ENCODE assay signal across 35 mouse cellular contexts in the genomic region with DNA sequence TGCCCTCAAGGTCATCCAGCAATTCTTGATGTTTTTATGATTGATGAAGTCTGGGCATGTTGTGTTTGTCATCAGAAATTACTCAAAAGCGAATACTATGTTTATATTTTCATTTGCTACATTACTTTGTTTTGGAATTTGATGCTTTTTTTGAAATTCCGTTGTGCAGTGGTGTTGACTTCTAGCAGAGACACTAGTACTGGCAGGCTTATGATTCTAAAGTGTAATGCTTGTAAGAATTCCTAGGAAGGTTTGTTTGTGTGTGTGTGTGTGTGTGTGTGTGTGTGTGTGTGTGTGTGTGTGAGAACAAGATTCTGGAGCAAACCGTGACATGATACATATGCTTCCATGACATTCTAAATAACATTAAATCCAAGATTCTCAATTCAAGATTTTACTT.
"Had no signal": no experiment of that assay in that cellular context is flagged by ENCODE, and none has a peak within 500 bp of the region (broad histone marks: within the 10 kb centered on the region; RNA-seq: fewer than 3 reads in every experiment).

No protein-coding gene starts in this region.

- H3K4me3 ChIP-seq: heart, embryonic 10.5 days; heart, embryonic 12.5 days; heart, embryonic 13.5 days; heart, embryonic 15.5 days; hindbrain, embryonic 10.5 days; hindbrain, embryonic 12.5 days; hindbrain, embryonic 13.5 days; hindbrain, embryonic 15.5 days; intestine, embryonic 15.5 days; kidney, embryonic 15.5 days; layer of hippocampus, adult 2 months had no signal

- H3K9me3 ChIP-seq: heart, embryonic 10.5 days; heart, embryonic 12.5 days; heart, embryonic 13.5 days; heart, embryonic 15.5 days; hindbrain, embryonic 10.5 days; hindbrain, embryonic 12.5 days; hindbrain, embryonic 13.5 days; hindbrain, embryonic 15.5 days; intestine, embryonic 15.5 days; kidney, embryonic 15.5 days had no signal

- H3K4me1 ChIP-seq: heart, embryonic 10.5 days; heart, embryonic 12.5 days; heart, embryonic 13.5 days; heart, embryonic 15.5 days; hindbrain, embryonic 10.5 days; hindbrain, embryonic 12.5 days; hindbrain, embryonic 13.5 days; hindbrain, embryonic 15.5 days; intestine, embryonic 15.5 days; kidney, embryonic 15.5 days had no signal

- H3K27ac ChIP-seq: heart, embryonic 10.5 days; heart, embryonic 13.5 days; heart, embryonic 15.5 days; hindbrain, embryonic 10.5 days; hindbrain, embryonic 12.5 days; hindbrain, embryonic 13.5 days; hindbrain, embryonic 14.5 days; hindbrain, embryonic 15.5 days; hindbrain, postnatal 0 days; intestine, embryonic 15.5 days; kidney, embryonic 15.5 days; kidney, postnatal 0 days; layer of hippocampus, adult 2 months had no signal

- ATAC-seq: hindbrain, embryonic 16.5 days; hindbrain, postnatal 0 days; inflammation-experienced regulatory T-cells, adult 6 months; intestine, embryonic 15.5 days; intestine, embryonic 16.5 days; intestine, postnatal 0 days had no signal

- H3K4me2 ChIP-seq: heart, embryonic 11.5 days; heart, embryonic 12.5 days; heart, embryonic 13.5 days; heart, embryonic 15.5 days; hindbrain, embryonic 12.5 days; hindbrain, embryonic 13.5 days; hindbrain, embryonic 14.5 days; hindbrain, embryonic 15.5 days; intestine, embryonic 15.5 days; kidney, embryonic 15.5 days had no signal

- H3K36me3 ChIP-seq: heart, embryonic 10.5 days; heart, embryonic 12.5 days; heart, embryonic 13.5 days; heart, embryonic 15.5 days; hindbrain, embryonic 10.5 days; hindbrain, embryonic 12.5 days; hindbrain, embryonic 13.5 days; hindbrain, embryonic 15.5 days; intestine, embryonic 15.5 days; kidney, embryonic 15.5 days had no signal

- H3K27me3 ChIP-seq: heart, embryonic 12.5 days; heart, embryonic 13.5 days; heart, embryonic 15.5 days; hindbrain, embryonic 12.5 days; hindbrain, embryonic 13.5 days; hindbrain, embryonic 15.5 days; intestine, embryonic 15.5 days; kidney, embryonic 15.5 days had no signal

- H3K9ac ChIP-seq: heart, embryonic 12.5 days; heart, embryonic 13.5 days; heart, embryonic 15.5 days; hindbrain, embryonic 12.5 days; hindbrain, embryonic 13.5 days; hindbrain, embryonic 14.5 days; hindbrain, embryonic 15.5 days; intestine, embryonic 15.5 days; kidney, embryonic 15.5 days had no signal

- DNase-seq: heart, postnatal 10 days; heart, postnatal 14 days; heart, postnatal 36 days; heart, postnatal 4 days; kidney, adult 11 months; kidney, adult 18-20 months; kidney, adult 2 months; kidney, adult 8-10 months; kidney, adult 9 months; kidney, postnatal 10 days; kidney, postnatal 14 days; kidney, postnatal 25 days; kidney, postnatal 36 days; kidney, postnatal 4 days; layer of hippocampus, adult 9-11 months; layer of hippocampus, postnatal 36 days had no signal
